Mouse (Mus musculus): ENCODE results near the gene Krtcap2. TPM values are rescaled to one million over a fixed set of nuclear protein-coding genes. Genes with fewer than 3 reads are reported as not detected.

Gene Krtcap2
- polyA plus RNA-seq, 1 experiment from 2014 or later = 239 TPM

DNA sequence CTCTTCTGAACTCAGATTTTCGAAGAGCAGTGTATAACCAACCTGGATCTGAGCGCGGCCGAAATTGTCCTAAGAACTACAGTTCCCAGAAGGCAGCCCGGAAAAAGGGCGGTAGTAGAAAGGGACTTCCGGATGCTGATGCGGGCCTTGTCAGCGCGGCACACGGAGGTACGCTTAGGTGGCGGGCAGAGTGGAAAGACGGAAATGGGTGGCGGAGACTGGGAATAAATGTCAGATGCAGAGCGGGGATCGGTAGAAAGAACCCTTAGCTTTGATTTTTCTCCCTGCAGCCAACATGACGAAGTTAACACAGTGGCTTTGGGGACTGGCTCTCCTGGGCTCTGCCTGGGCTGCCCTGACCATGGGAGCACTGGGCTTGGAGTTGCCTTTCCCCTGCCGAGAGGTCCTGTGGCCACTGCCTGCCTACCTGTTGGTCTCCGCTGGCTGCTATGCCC, 20.7 kb downstream of the Krtcap2 start:
- Histone ChIP-seq H3K27ac (replicated peaks in 1 of 2; ENCODE audit: control insufficient read depth in 1 of 2, insufficient read depth in 1 of 2, low read depth in 2 of 2, low read length in 2 of 2) (peak overlapping the region; percentile 66 to 76), H3K4me3 (ENCODE audit: control insufficient read depth in 1 of 2, insufficient read depth in 1 of 2, low read depth in 1 of 2, low read length in 2 of 2) (peak overlapping the region; percentile 85 to 95), H3K9ac (ENCODE audit: low read length) (peak overlapping the region; percentile 94), H3K4me1 (ENCODE audit: control insufficient read depth in 2 of 2, insufficient read depth in 2 of 2, low read length in 2 of 2) (peaks cover 10 to 36% of the 10 kb centered on the region in 2 experiments), H3K4me2 (ENCODE audit: low read length) (peak overlapping the region; percentile 87), H3K27me3 (ENCODE audit: control insufficient read depth, insufficient read depth, low read length) (no peaks in the 10 kb centered on the region), H3K36me3 (ENCODE audit: control insufficient read depth, insufficient read depth, low read length) (peaks cover 8% of the 10 kb centered on the region; the same call in 1 of the 2 replicates), H3K9me3 (ENCODE audit: control insufficient read depth, low read length) (no peaks in the 10 kb centered on the region)
- ATAC-seq (ENCODE audit: insufficient number of reproducible peaks, insufficient read depth, low FRiP score, low read depth) = 0 out of 2 replicates have a peak, but pooled peaks have one; percentile 52
- WGBS = under 1% methylated on average over 20 of the region's 20 CpGs

DNA sequence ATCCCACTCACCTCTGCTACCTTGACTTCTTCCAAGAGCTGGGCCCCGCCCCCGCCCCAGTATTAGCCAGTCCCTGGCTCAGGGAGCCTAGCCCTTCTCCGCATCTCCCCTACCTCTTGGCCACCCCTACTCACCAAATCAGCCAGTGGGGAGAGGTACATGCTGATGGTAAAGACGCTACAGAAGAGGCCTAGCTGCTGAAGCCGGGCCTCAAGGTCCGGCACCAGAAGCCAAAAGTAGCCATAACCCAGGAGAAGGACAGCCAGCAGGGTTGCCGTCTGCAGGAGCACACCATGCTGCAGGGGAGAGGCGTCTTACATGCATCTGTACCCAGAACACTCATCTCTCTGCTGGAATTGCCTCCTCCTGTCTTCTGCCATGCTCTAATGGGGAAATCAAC, 23.1 kb downstream of the Krtcap2 start:
- Histone ChIP-seq H3K4me1 (ENCODE audit: control insufficient read depth in 2 of 2, insufficient read depth in 2 of 2, low read length in 2 of 2) (peaks cover 10 to 40% of the 10 kb centered on the region in 2 experiments), H3K4me2 (ENCODE audit: low read length) (no peak overlapping the region), H3K36me3 (ENCODE audit: control insufficient read depth, insufficient read depth, low read length) (peaks cover 29% of the 10 kb centered on the region), H3K27ac (replicated peaks in 1 of 2; ENCODE audit: control insufficient read depth in 1 of 2, insufficient read depth in 1 of 2, low read depth in 2 of 2, low read length in 2 of 2) (no peak overlapping the region), H3K9ac (ENCODE audit: low read length) (no peak overlapping the region), H3K4me3 (ENCODE audit: control insufficient read depth in 1 of 2, insufficient read depth in 1 of 2, low read depth in 1 of 2, low read length in 2 of 2) (no peak overlapping the region), H3K9me3 (ENCODE audit: control insufficient read depth, low read length) (no peaks in the 10 kb centered on the region), H3K27me3 (ENCODE audit: control insufficient read depth, insufficient read depth, low read length) (no peaks in the 10 kb centered on the region)
- no peak for ATAC-seq (ENCODE audit: insufficient number of reproducible peaks, insufficient read depth, low FRiP score, low read depth)
- WGBS = 60% methylated on average over 8 of the region's 8 CpGs

DNA sequence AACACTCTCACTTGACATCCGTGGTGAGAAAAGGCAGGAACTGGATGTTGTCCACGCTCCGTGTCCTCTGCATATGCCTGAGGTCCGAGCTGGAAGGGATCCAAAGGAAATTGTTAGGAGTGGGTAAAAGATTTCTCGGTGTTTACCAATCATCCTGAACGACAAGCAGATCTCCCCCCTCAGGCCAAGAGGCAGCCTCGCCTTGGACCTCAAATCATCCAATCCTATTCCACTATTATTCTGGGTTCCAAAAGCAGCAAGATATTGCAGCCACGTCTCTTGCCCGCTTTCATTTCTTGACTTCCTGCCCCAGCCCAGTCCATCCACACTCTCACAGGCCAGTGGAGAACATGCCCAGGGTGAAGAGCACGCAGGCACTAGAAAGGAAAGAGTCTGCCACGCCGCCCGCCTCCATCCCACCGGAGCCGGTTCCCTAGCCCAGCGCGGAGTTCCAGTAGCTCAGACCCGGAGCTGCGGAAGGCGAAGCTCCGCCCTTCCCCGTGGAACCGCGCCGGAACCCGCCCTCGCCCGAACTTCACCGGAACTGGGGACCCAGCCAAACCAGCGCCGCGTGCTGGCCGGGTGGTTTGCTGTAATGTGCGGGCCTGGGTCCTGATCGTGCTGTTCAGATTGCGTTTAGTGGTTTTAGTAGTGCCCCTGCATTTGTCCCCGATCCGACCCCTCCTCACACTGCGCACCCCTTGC, 24.4 kb downstream of the Krtcap2 start, which contains the start of gene Slc50a1:
TSS of gene Slc50a1 (minus strand) at position 520 of the 705 bp plus-strand sequence.
- Histone ChIP-seq H3K27ac (replicated peaks in 1 of 2; ENCODE audit: control insufficient read depth in 1 of 2, insufficient read depth in 1 of 2, low read depth in 2 of 2, low read length in 2 of 2) (peak within 1 kb of the TSS; percentile 69 to 73), H3K4me2 (ENCODE audit: low read length) (peak within 1 kb of the TSS; percentile 86), H3K27me3 (ENCODE audit: control insufficient read depth, insufficient read depth, low read length) (no peaks in the 10 kb centered on the region), H3K4me3 (ENCODE audit: control insufficient read depth in 1 of 2, insufficient read depth in 1 of 2, low read depth in 1 of 2, low read length in 2 of 2) (peak within 1 kb of the TSS; percentile 48 to 66), H3K36me3 (ENCODE audit: control insufficient read depth, insufficient read depth, low read length) (peaks cover 35% of the 10 kb centered on the region), H3K9ac (ENCODE audit: low read length) (peak within 1 kb of the TSS; percentile 75), H3K9me3 (ENCODE audit: control insufficient read depth, low read length) (no peaks in the 10 kb centered on the region), H3K4me1 (ENCODE audit: control insufficient read depth in 2 of 2, insufficient read depth in 2 of 2, low read length in 2 of 2) (peaks cover 10 to 40% of the 10 kb centered on the region in 2 experiments)
- WGBS = 2% methylated on average over 39 of the region's 39 CpGs
- ATAC-seq (ENCODE audit: insufficient number of reproducible peaks, insufficient read depth, low FRiP score, low read depth) = peak; percentile 28; the same call in 1 of the 2 replicates

DNA sequence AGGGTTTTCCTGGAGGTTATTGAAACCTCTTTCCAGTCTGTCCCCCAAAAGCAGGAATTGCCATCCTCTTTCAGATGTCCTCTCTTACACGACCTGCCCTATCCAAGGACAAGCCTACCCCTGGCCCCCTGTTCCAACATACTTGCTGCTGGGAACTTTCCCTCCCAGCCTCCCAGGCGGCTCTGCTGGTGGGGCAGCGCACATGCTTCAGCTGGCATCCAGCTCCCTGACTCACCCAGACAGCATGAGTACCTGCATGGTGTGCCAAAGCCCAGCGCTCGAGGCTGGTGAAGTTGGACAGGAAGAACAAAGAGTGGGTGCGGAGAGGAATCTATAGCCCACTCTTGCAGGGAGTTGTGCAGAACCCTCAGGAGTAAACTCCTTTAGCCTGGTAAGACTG, 25.1 kb downstream of the Krtcap2 start:
- Histone ChIP-seq H3K36me3 (ENCODE audit: control insufficient read depth, insufficient read depth, low read length) (peaks cover 42% of the 10 kb centered on the region), H3K4me1 (ENCODE audit: control insufficient read depth in 2 of 2, insufficient read depth in 2 of 2, low read length in 2 of 2) (peaks cover 10 to 40% of the 10 kb centered on the region in 2 experiments), H3K4me2 (ENCODE audit: low read length) (peak overlapping the region; percentile 86), H3K27me3 (ENCODE audit: control insufficient read depth, insufficient read depth, low read length) (no peaks in the 10 kb centered on the region), H3K9me3 (ENCODE audit: control insufficient read depth, low read length) (no peaks in the 10 kb centered on the region), H3K9ac (ENCODE audit: low read length) (peak overlapping the region; percentile 75), H3K4me3 (ENCODE audit: control insufficient read depth in 1 of 2, insufficient read depth in 1 of 2, low read depth in 1 of 2, low read length in 2 of 2) (peak overlapping the region in 1 of 2 experiments; percentile 48; a peak in 1 of 4 replicates), H3K27ac (replicated peaks in 1 of 2; ENCODE audit: control insufficient read depth in 1 of 2, insufficient read depth in 1 of 2, low read depth in 2 of 2, low read length in 2 of 2) (peak overlapping the region; percentile 69 to 73; a peak in 3 of 4 replicates)
- WGBS = 51% methylated on average over 6 of the region's 6 CpGs
- ATAC-seq (ENCODE audit: insufficient number of reproducible peaks, insufficient read depth, low FRiP score, low read depth) = no peak

- no peak for ATAC-seq (ENCODE audit: insufficient number of reproducible peaks, insufficient read depth, low FRiP score, low read depth)
- Histone ChIP-seq H3K27ac (replicated peaks in 1 of 2; ENCODE audit: control insufficient read depth in 1 of 2, insufficient read depth in 1 of 2, low read depth in 2 of 2, low read length in 2 of 2) (no peak overlapping the region), H3K9me3 (ENCODE audit: control insufficient read depth, low read length) (no peaks in the 10 kb centered on the region), H3K9ac (ENCODE audit: low read length) (no peak overlapping the region), H3K4me1 (ENCODE audit: control insufficient read depth in 2 of 2, insufficient read depth in 2 of 2, low read length in 2 of 2) (peaks cover 11 to 43% of the 10 kb centered on the region in 2 experiments), H3K4me2 (ENCODE audit: low read length) (no peak overlapping the region), H3K4me3 (ENCODE audit: control insufficient read depth in 1 of 2, insufficient read depth in 1 of 2, low read depth in 1 of 2, low read length in 2 of 2) (no peak overlapping the region), H3K36me3 (ENCODE audit: control insufficient read depth, insufficient read depth, low read length) (peaks cover 46% of the 10 kb centered on the region), H3K27me3 (ENCODE audit: control insufficient read depth, insufficient read depth, low read length) (no peaks in the 10 kb centered on the region)
- 51% methylated on average over 6 of the region's 6 CpGs for WGBS
These were observed 26.0 kb downstream of the Krtcap2 start for GRCm38 (mm10) chr3:89271760-89272159.

DNA sequence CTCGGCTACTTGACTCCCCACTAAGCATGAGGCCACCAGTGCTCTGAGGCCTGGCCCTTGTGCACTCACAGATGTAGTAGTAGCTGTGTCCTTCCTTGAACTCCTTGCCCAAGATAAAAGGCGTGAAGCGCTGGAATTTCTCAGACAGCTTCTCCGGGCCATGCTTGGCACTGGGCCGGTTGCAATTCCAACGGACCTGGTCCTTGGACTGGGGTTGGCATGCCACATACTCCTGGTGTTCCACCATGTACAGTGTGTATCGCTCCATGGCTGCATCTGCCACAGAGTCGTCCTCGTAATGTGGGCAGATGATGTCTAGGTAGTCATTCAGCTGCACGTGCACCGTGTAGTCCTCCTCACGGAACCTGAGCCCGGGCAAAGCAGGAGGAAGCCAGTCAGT, 30.3 kb downstream of the Krtcap2 start:
- no peak overlapping the region for H3K27ac ChIP-seq (replicated peaks in 1 of 2; ENCODE audit: control insufficient read depth in 1 of 2, insufficient read depth in 1 of 2, low read depth in 2 of 2, low read length in 2 of 2)
- H3K36me3 ChIP-seq (ENCODE audit: control insufficient read depth, insufficient read depth, low read length) = peaks cover 40% of the 10 kb centered on the region
- WGBS = 91% methylated on average over 13 of the region's 13 CpGs
- ATAC-seq (ENCODE audit: insufficient number of reproducible peaks, insufficient read depth, low FRiP score, low read depth) = no peak
- peaks cover 21 to 39% of the 10 kb centered on the region in 2 experiments for H3K4me1 ChIP-seq (ENCODE audit: control insufficient read depth in 2 of 2, insufficient read depth in 2 of 2, low read length in 2 of 2)
- no peak overlapping the region for H3K4me3 ChIP-seq (ENCODE audit: control insufficient read depth in 1 of 2, insufficient read depth in 1 of 2, low read depth in 1 of 2, low read length in 2 of 2)
- 0 out of 2 replicates have a peak overlapping the region, but pooled peaks have one; percentile 97 for H3K4me2 ChIP-seq (ENCODE audit: low read length)
- H3K27me3 ChIP-seq (ENCODE audit: control insufficient read depth, insufficient read depth, low read length) = no peaks in the 10 kb centered on the region
- no peak overlapping the region for H3K9ac ChIP-seq (ENCODE audit: low read length)
- no peaks in the 10 kb centered on the region for H3K9me3 ChIP-seq (ENCODE audit: control insufficient read depth, low read length)

GRCm38 (mm10) chr3:89277281-89278021, 31.7 kb downstream of the Krtcap2 start:
- no peaks in the 10 kb centered on the region for H3K9me3 ChIP-seq (ENCODE audit: control insufficient read depth, low read length)
- no peaks in the 10 kb centered on the region for H3K27me3 ChIP-seq (ENCODE audit: control insufficient read depth, insufficient read depth, low read length)
- H3K27ac ChIP-seq (replicated peaks in 1 of 2; ENCODE audit: control insufficient read depth in 1 of 2, insufficient read depth in 1 of 2, low read depth in 2 of 2, low read length in 2 of 2) = peak overlapping the region; percentile 75 to 87
- no peak for ATAC-seq (ENCODE audit: insufficient number of reproducible peaks, insufficient read depth, low FRiP score, low read depth)
- H3K36me3 ChIP-seq (ENCODE audit: control insufficient read depth, insufficient read depth, low read length) = peaks cover 29% of the 10 kb centered on the region
- peak overlapping the region; percentile 63 to 65 for H3K4me3 ChIP-seq (ENCODE audit: control insufficient read depth in 1 of 2, insufficient read depth in 1 of 2, low read depth in 1 of 2, low read length in 2 of 2)
- WGBS = 16% methylated on average over 14 of the region's 14 CpGs
- H3K4me1 ChIP-seq (ENCODE audit: control insufficient read depth in 2 of 2, insufficient read depth in 2 of 2, low read length in 2 of 2) = peaks cover 24 to 39% of the 10 kb centered on the region in 2 experiments
- H3K4me2 ChIP-seq (ENCODE audit: low read length) = peak overlapping the region; percentile 97
- H3K9ac ChIP-seq (ENCODE audit: low read length) = peak overlapping the region; percentile 86
